Mouse (Mus musculus) kidney, postnatal 0 days (tissue): ENCODE results near the gene Rfx2. TPM values are rescaled to one million over a fixed set of nuclear protein-coding genes. Genes with fewer than 3 reads are reported as not detected.
A peak's percentile ranks its signal among the peaks of the same experiment; 100 is the strongest.

Experiments used
- ATAC-seq: fragments of 200-750 bp; cut with Nextera tagmentation; replicated peaks from 2 replicates; pipeline ENCODE4 v1.8.0; 2017; ENCODE audit warnings: low read depth, moderate number of reproducible peaks, moderate TSS enrichment, moderate library complexity; ENCODE audit not compliant: low FRiP score
- DNase-seq: peaks from one replicate; pipeline ENCODE4 v3.0.0-alpha.2; 2016; ENCODE audit warnings: low spot score
- H3K27ac ChIP-seq: fragments of 300-500 bp; sonication (generic); 2 replicates; pipeline ENCODE4 v1.5.1; 2014; ENCODE audit warnings: mild to moderate bottlenecking
- H3K27me3 ChIP-seq: fragments of 300-500 bp; sonication (generic); 2 replicates; pipeline ENCODE4 v1.6.1; 2014; ENCODE audit warnings: low read length, mixed read lengths; ENCODE audit not compliant: insufficient read depth
- H3K36me3 ChIP-seq: fragments of 300-500 bp; sonication (generic); 2 replicates; pipeline ENCODE4 v1.6.1; 2014; ENCODE audit warnings: low read length, mixed read lengths; ENCODE audit not compliant: insufficient read depth
- H3K4me1 ChIP-seq: fragments of 300-500 bp; sonication (generic); replicated peaks from 2 replicates; pipeline ENCODE4 v1.6.1; 2014; ENCODE audit warnings: antibody characterized with exemption, low read length, mixed read lengths; ENCODE audit not compliant: insufficient read depth
- H3K4me2 ChIP-seq: fragments of 300-500 bp; sonication (generic); 2 replicates; pipeline ENCODE4 v1.6.1; 2014; ENCODE audit warnings: mild to moderate bottlenecking, low read length, moderate library complexity, mixed read lengths
- H3K4me3 ChIP-seq: fragments of 300-500 bp; sonication (generic); replicated peaks from 2 replicates; pipeline ENCODE4 v1.5.1; 2014; ENCODE audit warnings: low read depth, low read length
- H3K9ac ChIP-seq: fragments of 300-500 bp; sonication (generic); 2 replicates; pipeline ENCODE4 v1.6.1; 2014; ENCODE audit warnings: low read depth, low read length
- H3K9me3 ChIP-seq: fragments of 300-500 bp; sonication (generic); replicated peaks from 2 replicates; pipeline ENCODE4 v1.6.1; 2016; ENCODE audit warnings: low read length, inconsistent platforms, mixed read lengths
- CTCF ChIP-seq: IDR thresholded peaks from 2 replicates; pipeline ENCODE4 v1.5.1; 2016; ENCODE audit warnings: antibody characterized with exemption, low read depth, mild to moderate bottlenecking, moderate library complexity
- WGBS: fragments of 180-500 bp; shearing (Covaris S2); extraction: QIAGEN DNeasy Blood & Tissue Kit; methylation state at CpG from one replicate; pipeline ENCODE4 v1.1.7; 2014; 5-methylcytosine and 5-hydroxymethylcytosine counted together
- polyA plus RNA-seq: library from polyadenylated mRNA; unstranded; fragments of >200 nt; fragmentation: Nextera tagmentation; extraction: Ambion mirVana; gene quantifications from 2 replicates; pipeline ENCODE4 v1.2.1, GENCODE M21; 2015

The Rfx2 gene
- polyA plus RNA-seq, 1 experiment from 2014 or later = 1.6 TPM

- TF ChIP-seq CTCF = no peak
- 35% methylated on average over 11 of the region's 11 CpGs for WGBS
- H3K4me2 ChIP-seq = peak overlapping the region; percentile 94
- H3K4me1 ChIP-seq = peaks cover 7% of the 10 kb centered on the region; the same call in 1 of the 2 replicates
- H3K9me3 ChIP-seq = no peaks in the 10 kb centered on the region
- no peak for ATAC-seq
- H3K27ac ChIP-seq = no peak overlapping the region
- H3K4me3 ChIP-seq = no peak overlapping the region; the same call in 1 of the 2 replicates
- DNase-seq = no peak
- no peaks in the 10 kb centered on the region for H3K27me3 ChIP-seq
- no peak overlapping the region for H3K9ac ChIP-seq
- H3K36me3 ChIP-seq = no peaks in the 10 kb centered on the region
Measured at GRCm38 (mm10) chr17:56829171-56829570, 1.6 kb downstream of the Rfx2 start.

DNA sequence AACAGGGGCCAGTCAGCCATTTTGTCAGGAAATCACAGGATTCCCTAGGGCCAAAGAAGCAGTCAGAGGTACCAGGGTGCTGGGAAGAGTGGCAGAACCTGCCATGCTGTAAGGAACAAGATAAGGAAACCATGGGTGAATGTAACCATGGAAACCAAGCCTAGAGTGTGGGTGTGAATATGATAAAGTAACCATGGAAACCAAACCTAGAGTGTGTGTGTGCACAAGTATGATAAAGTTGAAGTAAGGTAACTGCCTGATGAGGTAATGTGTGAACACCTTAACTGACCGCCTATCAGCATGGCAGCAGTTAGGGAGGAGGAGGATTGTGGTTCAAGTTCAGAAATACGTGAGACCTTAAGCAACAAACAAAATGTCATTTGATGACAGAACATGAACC, 4.1 kb downstream of the Rfx2 start:
- ATAC-seq (no peak), DNase-seq (no peak)
- no peaks in the 10 kb centered on the region for H3K36me3 ChIP-seq
- no peak overlapping the region for H3K4me2 ChIP-seq
- no peak overlapping the region for H3K27ac ChIP-seq
- no peaks in the 10 kb centered on the region for H3K27me3 ChIP-seq
- no peak overlapping the region for H3K9ac ChIP-seq
- H3K4me3 ChIP-seq = no peak overlapping the region
- no peak for TF ChIP-seq CTCF
- no peaks in the 10 kb centered on the region for H3K9me3 ChIP-seq
- WGBS = 91% methylated on average over 2 of the region's 2 CpGs
- H3K4me1 ChIP-seq = peaks cover 7% of the 10 kb centered on the region; the same call in 1 of the 2 replicates

GRCm38 (mm10) chr17:56823352-56823751, 7.5 kb downstream of the Rfx2 start:
- Histone ChIP-seq H3K4me2 (no peak overlapping the region), H3K27me3 (no peaks in the 10 kb centered on the region), H3K4me3 (no peak overlapping the region), H3K36me3 (no peaks in the 10 kb centered on the region), H3K27ac (no peak overlapping the region), H3K9ac (no peak overlapping the region), H3K4me1 (no peaks in the 10 kb centered on the region), H3K9me3 (no peaks in the 10 kb centered on the region)
- 58% methylated on average over 2 of the region's 2 CpGs for WGBS
- no peak for DNase-seq
- ATAC-seq = no peak
- no peak for TF ChIP-seq CTCF

- no peak for ATAC-seq
Measured at GRCm38 (mm10) chr17:56822380-56822779, 8.4 kb downstream of the Rfx2 start.

DNA sequence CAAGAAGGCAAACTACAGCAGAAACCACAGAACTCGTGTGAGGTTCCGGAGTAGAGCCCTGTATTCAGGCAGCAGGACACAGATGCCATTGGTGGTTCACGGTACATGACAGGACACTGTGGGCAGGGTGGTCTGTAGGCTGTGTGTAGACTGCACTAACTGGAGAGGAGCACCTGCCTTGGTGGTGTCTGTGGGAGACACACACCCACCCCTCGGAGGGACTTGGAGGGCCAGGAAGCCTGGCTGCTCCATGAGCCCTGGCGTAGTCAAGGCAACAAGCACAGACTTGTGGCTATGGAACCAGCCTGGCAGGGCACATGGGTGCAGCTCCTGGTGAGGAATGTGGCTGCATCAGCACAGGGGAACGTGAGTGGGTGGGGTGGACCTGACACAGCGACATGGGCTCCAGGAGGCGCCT, 11.1 kb downstream of the Rfx2 start:
- Histone ChIP-seq H3K9ac (no peak overlapping the region), H3K4me1 (no peaks in the 10 kb centered on the region), H3K27ac (no peak overlapping the region), H3K27me3 (no peaks in the 10 kb centered on the region), H3K36me3 (no peaks in the 10 kb centered on the region), H3K9me3 (no peaks in the 10 kb centered on the region), H3K4me3 (no peak overlapping the region), H3K4me2 (no peak overlapping the region)
- 72% methylated on average over 8 of the region's 8 CpGs for WGBS
- DNase-seq (no peak), ATAC-seq (no peak)
- no peak for TF ChIP-seq CTCF

More at GRCm38 (mm10) chr17:56822380-56822779, 8.4 kb downstream of the Rfx2 start:
- Histone ChIP-seq H3K36me3 (no peaks in the 10 kb centered on the region), H3K9me3 (no peaks in the 10 kb centered on the region), H3K27me3 (no peaks in the 10 kb centered on the region), H3K4me2 (no peak overlapping the region), H3K9ac (no peak overlapping the region), H3K4me3 (no peak overlapping the region), H3K4me1 (no peaks in the 10 kb centered on the region), H3K27ac (no peak overlapping the region)
- no peak for TF ChIP-seq CTCF
- 82% methylated on average over 2 of the region's 2 CpGs for WGBS
- DNase-seq = no peak

- H3K27ac ChIP-seq = no peak overlapping the region
- H3K36me3 ChIP-seq = no peaks in the 10 kb centered on the region
- no peak for TF ChIP-seq CTCF
- no peak overlapping the region for H3K9ac ChIP-seq
- no peak overlapping the region for H3K4me3 ChIP-seq
- ATAC-seq (no peak), DNase-seq (no peak)
- H3K4me2 ChIP-seq = no peak overlapping the region
- 67% methylated on average over 6 of the region's 6 CpGs for WGBS
- H3K4me1 ChIP-seq = no peaks in the 10 kb centered on the region
- no peaks in the 10 kb centered on the region for H3K9me3 ChIP-seq
- no peaks in the 10 kb centered on the region for H3K27me3 ChIP-seq
Measured at GRCm38 (mm10) chr17:56819032-56819545, 11.7 kb downstream of the Rfx2 start.

DNA sequence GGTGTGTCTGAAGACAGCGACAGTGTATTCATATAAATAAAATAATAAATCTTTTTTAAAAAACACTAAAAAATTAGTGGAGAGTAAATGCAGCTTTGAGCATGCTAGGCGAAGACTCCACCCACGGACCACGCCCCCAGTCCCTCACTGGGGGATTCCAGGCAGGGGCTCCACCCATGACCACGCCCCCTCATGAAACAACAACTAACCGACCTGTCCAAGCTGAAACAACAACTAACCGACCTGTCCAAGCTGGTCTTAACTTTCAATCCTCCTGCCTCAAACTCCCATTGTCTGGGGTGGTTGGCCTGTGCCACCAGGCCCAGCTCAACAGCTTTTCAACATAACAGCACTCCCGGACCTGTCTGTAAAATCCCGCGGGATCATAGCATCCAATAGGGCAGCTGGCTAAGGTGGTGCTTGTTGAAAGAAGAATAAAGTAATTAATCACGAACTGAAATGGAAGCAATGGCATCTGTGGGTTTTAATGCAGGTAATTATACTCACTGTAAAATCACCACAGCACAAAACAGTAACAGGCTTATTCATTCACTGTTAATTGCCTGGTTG, 12.7 kb downstream of the Rfx2 start:
- Histone ChIP-seq H3K27ac (no peak overlapping the region), H3K9me3 (no peaks in the 10 kb centered on the region), H3K9ac (no peak overlapping the region), H3K4me3 (no peak overlapping the region), H3K36me3 (no peaks in the 10 kb centered on the region), H3K4me1 (no peaks in the 10 kb centered on the region), H3K27me3 (no peaks in the 10 kb centered on the region), H3K4me2 (no peak overlapping the region)
- peak; percentile 41 for DNase-seq
- no peak for TF ChIP-seq CTCF
- peak; percentile 31; the same call in 1 of the 2 replicates for ATAC-seq
- WGBS = 31% methylated on average over 11 of the region's 11 CpGs
